Mouse (Mus musculus) 3134 (cell line): ENCODE results near the gene Trp53rkb.
"Not testable (repeated sequence)": the region's sequence is repeated elsewhere in the genome, so short reads cannot be mapped to it uniquely, and the experiment has no call there.

Source experiments
- DNase-seq: peaks from one replicate; pipeline ENCODE4 v3.0.0-alpha.2; 2011; ENCODE audit warnings: low spot score; ENCODE audit not compliant: insufficient read length; ENCODE audit errors: extremely low read depth

The Trp53rkb gene

DNA sequence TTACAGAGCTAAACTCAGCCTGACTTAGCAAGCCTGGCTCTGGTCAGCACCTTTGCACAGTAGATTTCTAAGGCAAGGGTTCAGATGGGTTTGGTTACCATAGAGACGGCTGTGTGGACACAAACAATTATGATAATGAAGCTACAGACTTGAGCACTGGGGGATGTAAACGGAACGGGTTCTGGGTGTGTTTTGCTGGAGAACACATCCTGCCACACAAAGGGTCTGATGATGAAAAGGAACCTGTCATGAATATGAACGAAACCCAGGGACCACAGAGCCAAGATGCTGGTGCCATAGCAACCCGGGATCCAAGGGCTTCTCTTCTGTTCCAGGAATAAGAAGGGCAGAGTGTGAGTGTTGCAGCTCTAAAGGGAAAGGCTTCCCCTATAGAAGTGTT is at the start of gene Trp53rkb:
Gene Trp53rkb (plus strand): TSS at position 177 of the 400 bp plus-strand sequence.
- DNase-seq, result no peak

DNA sequence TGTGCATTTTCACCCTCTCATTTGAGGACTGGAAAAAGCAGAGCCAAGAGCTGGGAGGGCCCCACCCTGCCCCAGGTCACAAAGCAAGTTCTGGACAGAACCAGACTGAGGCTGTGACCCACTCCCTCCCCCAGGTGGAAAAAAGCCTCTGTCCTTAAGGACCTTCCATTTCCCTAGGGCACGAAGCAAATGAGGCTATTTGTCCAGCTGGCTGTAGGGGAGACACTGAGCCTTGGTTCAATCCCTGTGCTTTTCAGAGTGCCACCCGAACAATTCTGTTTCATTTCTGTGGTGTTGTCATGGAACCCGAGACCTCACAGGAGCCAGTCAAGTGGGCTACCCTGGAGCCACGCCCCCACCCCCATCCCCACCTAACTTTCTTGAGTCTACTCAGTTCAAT is 48.8 kb upstream of the Trp53rkb start:
- DNase-seq, result no peak

DNA sequence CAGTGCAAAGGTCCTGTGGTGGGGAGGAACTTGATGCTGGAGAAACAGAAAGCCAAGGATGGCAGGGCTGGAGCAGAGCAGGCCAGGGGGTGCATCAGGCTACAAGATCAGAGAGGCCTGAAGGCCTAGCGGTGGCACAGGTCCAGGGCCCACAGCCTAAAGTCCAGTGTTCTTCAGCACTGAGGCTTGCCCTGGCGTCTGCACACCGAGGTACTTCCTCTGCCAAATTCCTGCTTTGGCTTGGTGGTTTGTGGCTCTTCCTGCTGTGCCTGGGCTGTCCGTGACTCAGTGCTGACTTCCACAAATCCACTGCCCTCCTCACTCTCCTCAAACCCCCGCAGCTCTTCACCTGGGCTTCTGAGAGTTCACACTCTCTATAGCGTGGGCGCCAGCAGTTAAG is 47.9 kb upstream of the Trp53rkb start:
- DNase-seq, result peak; percentile 82

DNA sequence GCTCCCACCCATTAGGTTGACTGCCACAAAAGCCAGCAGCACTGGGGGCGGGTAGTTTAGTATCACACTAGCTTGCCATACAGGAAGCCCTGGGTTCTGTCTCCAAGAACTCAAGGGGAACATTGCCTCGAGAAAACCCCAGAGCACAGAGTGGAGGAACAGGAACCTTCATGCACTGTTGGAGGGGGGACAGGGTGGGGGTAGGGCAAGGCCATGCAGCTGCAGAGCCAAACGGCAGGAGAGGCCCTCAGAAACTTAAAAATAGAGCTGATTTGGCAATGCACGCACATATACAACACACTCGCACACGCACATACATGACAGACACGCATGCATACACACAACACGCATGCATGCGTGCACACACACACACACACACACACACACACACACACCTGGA is 46.5 kb upstream of the Trp53rkb start:
- DNase-seq, result no peak

DNA sequence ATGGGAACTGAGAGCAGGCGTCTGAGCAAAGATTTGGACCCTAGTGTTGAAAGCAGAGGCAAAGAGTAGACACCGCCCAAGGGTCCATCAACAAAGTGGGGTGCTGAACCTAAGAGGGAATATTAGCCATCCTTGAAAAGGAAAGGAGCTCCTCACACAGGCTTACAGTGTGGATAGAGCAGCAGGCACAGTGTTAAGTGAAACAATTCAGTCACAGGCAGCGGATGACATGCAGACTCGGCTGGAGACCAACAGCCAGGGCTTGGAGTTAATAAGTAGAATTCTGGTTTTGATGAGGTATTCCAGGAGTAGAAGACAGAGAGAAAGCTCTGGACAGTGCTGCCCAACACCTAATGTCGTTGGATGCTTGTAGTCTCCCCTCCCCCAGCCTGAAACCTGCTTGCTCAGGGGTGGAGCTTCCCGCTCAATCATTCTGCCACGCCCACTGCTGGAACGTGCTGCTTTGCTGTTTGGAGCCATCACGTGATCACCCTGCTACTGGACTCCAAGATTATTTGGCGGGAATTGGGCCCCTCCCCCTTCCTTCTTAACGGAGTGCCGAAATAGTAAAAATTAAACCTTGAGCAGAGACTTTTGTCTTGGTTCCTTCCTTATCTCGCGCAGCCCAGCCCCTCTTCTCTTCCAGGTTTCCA is 45.9 kb upstream of the Trp53rkb start:
- DNase-seq, result not testable (repeated sequence)

DNA sequence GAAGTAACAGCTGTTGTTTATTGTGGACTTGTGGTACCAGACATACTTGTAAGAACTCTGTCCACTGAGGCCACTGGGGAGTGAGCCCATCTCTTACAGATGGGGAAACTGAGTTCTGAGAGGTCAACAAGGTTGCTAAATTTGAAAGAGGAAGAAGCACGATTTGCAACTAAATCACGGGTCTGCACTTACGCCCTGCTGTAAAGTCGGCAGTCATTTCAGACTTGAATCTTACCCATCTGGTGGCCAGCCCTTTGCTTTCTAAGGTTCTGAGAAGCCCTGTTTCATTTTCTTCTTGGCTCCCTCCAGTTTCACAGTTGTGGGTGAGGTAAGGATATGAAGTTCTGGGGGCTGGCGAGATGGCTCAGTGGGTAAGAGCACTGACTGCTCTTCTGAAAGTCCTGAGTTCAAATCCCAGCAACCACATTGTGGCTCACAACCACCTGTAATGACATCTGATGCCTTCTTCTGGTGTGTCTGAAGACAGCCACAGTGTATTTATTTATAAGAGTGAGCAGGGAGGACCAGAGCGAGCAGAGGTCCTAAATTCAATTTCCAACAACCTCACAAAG is 41.6 kb upstream of the Trp53rkb start:
- DNase-seq, result no peak

DNA sequence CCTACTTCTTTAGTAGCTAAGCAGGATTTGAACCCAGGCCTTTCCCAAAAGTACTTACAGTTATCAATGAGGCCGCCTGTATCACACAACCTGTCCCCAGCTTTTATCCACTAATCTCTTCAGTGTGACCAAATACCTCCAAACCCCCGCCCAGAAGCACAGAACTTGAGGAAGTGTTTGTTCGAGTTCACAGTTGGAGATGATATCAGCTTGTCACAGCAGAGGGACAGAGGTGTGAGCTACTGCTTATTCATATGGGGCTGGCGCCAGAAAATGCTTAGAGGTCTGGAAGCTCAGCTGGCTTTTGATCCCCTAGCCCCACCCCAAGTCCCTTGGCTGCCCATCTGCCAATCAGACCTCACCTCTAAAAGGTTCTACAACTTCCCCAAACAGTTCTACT is 38.1 kb upstream of the Trp53rkb start:
- DNase-seq, result no peak

DNA sequence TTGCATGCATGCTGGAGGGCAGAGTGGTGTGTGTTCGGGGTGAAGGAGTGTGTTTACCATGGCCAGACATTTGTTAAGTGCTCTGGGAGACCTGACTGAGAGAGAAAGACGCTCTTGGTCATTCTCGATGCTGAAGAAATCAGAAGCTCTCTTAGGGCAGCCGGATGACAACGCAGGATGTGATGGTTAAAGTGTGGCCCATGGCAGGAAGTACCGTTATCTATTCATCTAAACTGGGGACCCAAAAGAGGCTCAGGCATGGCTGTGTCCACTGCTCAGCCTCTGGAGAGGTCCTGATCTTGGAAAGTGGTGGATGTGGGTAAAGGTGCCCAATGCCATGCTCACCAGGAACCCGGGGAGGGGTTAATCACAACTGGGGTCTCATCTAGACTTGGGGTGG is 37.6 kb upstream of the Trp53rkb start:
- no peak for DNase-seq

DNA sequence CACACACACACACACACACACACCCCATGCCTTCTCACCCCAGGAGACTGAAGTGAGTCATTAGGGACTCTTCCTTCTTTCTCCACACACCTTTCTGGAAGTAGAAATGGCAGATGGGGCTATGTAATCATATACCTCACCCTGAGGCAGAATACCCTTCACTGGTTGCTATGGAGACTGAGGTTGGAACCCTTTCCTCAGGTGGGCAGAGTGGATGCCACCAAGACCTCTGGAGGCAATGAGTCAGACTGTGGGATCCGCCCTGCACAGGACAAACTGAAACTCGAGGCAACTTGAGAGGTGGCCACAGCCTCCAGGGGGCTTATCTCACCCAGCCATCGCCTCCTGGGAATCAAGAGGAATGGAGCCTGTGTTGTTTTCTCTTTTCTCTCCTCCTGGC is 34.4 kb upstream of the Trp53rkb start:
- no peak for DNase-seq

DNA sequence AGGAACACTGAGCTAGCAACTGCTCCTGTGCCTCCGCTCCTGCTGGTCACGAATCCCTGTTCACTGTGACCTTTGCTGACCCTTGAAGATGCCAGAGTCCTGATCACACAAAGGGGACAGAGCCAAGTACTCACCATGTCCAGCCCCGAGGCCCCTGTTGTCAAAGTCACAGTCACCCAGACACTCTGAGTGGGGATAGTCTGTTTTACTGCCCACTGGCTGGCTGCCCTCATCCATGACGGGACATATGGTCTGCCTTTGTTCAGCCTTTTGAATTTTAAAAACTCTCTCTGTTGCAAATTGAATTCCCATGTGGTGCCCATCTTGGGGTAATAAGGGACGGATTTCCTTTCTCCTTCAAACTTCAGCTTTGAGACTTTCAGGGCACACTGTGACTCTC is 28.3 kb upstream of the Trp53rkb start:
- DNase-seq, result no peak

DNA sequence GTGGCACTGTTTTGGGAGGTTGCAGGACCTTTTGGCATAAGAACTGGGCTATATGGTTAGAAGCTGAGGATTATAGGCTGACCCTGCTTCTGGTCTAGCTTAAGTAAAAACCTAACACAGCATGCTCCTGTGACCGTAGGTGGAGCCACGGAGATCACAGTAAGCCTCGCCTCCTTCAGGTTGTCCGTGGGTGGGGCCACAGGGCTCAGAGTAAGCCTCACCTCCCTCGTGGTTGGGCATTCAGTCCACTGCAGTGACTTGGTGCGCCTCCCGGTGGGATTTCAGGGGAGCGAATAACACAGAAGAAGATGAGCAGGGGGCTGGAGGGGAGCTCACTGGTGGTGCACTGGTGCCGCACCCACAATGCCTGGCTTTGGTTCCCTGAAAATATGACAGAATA is 24.7 kb upstream of the Trp53rkb start:
- DNase-seq, result no peak

DNA sequence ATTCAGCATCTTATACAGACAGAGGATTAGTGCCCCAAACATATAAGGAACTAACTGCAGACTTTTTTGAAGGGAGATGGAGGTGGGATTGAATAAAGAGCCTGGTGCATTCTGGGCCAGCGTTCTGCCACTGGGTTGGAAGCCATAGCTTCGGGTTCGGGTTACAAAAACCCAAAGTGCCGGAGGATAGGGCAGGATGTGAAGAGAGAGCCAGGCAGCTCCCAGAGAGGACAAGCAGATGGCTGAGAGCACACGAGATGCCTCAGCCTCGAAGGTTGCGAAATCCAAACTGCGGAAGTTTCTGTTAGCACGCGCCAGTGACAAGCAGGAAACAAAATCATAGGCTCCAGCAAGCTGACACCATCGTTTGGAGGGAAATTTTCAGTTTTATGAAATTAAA is 20.9 kb upstream of the Trp53rkb start:
- peak; percentile 54 for DNase-seq

DNA sequence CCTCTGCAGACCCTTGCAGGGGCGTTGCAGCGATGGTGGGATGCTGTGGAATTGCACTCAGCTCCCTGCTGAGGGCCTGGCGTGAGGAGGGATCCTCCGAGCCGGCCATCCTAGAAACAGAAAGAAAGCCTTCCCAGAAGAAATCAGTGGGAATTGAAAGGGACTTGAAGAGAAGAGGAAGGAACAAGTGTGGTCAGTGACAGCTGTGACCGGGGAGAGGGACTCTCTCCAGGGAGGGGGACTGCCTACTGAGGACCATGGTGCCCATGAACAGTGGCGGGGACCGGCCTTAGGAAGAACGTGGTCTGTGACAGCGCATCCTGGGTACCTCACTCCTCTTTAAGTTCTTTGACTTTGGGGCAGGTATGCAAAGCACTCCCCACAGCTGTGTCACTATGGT is 18.7 kb upstream of the Trp53rkb start:
- DNase-seq, result no peak

DNA sequence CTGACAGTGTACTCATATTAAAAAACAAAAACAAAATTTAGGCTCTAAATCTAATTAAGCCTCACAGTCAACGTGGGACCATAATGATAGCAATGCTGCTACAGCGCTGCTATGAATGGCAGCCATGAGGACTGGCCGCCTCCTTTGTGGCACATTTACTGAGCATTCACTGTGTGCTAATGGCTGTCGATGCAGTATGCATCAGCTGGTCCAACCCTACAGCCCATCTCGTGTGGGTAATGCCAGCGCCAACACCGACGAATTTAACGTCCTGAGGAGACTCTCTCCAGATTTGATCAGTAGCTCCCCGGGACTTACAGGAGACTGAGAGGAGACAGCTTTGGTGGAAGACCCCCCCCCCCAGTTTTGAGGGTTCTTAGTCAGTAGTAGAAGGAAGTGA is 18.1 kb upstream of the Trp53rkb start:
- no peak for DNase-seq

DNA sequence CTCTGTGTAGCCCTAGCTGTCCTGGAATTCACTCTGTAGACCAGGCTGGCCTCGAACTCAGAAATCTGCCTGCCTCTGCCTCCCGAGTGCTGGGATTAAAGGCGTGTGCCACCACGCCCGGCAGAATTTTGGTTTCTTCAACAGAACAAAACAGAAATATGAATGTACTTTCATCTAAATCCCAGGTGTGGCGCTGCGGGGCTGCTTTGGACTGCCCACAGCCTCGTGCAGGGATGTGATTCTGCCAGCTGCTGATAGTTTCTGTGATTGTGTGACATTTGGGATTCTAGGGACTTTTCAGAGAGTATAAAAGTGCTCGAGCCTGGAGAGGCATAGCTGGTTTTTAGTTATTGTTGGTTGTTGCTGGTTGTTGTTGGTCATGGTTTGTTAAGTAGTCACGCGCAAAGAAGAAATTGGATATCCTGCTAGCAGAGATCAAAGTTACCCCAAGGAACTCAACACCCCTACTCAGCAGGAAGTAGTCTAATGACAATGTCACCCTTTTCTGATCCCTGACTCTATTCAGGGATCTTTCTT is 16.9 kb upstream of the Trp53rkb start:
- DNase-seq, result no peak

DNA sequence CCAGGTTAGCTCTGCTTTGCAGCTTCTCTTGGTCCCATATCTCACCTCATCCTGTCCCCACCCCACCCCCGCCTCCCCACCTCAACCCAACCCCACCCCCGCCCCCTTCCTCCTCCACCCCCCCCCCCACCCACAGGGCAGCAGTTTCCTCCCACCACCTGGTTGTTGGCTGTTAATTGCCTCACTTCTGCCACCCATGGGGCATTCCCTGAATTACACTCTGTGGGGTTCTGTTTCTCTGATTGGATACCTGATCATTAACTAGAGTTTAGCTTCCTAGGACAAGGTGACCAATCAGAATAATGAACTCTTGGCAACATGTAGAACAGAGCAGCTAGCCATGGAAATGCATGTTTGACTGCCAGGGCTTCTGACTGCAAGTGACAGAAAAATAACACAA is 16.1 kb upstream of the Trp53rkb start:
- no peak for DNase-seq

DNA sequence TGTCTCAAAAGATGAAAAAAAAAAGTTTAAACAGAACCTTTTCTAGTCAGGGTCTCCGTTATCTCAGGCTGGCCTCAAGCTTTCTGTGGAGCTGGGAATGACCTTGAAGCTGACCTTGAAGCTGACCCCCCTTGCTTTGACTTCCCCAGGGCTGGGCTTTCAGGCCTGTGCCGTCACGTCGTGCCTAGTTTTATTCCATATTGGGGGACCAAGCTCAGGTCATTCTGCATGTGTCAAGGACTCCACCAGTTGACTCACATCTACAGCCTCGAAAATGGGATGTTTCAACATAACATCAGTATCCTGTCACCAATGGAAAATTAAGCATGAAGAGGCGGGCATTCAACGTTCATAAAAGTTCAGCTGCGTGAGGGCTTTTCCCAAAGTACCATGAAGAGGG is 12.4 kb upstream of the Trp53rkb start:
- no peak for DNase-seq

DNA sequence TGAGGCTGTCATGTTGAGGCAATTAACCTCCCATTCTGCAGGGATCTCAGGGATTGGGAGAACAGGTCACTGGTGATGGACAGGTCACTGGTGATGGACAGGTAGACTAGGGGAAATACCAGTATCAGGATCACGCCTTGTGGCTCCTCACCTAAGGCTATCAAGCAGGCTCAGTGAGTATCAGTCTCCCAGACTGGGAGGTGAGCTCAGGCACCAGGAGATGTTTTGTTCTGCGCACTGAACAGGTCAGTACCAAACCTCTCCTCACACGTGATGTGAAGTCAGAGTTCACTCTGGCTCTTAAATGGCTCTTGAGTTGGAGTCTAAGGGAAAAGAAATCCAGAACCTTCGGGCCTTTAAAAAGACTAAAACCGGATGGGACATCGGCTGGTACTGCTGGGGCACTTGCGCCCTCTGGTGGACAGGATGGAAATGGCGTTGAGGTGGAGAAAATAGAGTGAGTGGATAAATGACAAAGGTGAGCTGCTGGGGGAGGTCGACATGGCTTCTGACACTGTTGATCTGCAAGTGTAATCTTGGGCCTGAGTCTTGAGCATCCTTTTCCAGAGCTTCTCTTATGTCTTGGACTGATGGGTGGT is 11.3 kb upstream of the Trp53rkb start:
- peak; percentile 22 for DNase-seq

DNA sequence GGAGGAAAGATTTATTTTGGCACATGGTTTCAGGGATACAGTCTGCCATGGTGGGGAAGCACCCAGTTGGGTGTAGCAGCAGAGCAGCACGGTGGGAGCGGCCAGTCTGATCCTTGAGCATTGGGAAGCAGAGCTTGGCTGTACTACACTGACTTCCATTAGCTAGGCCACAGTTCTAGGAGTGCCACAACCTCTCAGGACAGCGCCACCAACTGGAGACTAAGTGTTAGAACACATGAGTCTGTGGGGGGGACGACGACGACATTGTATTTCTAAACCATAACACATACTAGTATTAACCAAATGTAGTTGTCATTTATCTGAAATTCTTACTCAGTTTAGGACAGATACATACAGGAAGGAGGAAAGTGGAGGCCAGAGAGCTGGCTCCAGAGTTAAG is 8.0 kb upstream of the Trp53rkb start:
- DNase-seq, result no peak

DNA sequence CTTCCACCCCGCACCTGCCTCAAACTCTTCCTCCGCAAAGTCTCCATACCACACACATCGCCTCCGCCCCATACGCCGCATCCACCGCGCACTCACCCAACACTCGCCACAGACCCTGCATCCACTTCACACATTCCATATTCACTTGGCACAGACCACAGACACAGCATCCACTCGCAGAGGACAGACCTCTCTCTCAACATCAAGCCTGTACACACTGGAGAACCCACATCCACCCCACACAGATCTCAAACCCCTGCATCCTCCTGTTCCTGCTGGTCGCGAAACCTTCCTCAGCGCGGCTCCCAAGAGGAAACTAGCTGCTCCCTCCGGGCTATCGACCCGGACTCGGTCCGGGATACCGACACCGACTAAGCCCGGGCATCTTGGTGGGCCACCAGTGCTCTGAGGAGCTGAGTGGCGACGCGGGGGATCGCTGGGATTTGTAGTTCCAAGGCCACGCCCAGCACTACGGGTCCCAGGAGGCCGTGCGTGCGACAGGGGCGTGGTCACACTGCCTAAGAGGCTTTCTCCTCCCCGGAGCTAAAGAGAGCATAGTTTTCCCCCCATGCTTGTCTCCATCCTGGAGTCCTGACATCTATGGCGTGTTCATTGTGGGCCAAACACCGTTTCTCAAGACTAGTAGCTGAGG is 5.9 kb upstream of the Trp53rkb start:
- peak; percentile 95 for DNase-seq

DNA sequence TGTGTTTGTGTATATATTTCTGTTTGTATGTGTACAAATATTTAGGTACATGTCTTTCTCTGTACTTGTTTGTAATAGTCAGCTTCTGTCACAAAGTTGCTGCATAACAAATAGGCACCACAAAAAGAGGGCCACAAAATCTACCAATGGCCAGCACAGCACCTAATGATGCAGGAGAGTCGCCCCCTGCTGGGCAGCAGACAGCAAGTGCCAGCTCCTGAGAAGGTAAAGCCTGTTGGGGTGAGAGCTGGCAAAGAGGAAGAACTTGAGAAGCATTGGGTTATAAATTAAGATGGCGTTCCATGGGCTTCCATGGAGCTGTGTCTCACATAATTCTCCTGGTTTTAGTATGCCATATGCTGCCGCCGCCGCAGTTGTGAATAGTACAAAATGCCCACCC is 593 bp upstream of the Trp53rkb start:
- peak; percentile 22 for DNase-seq
